Mouse (Mus musculus) olfactory bulb, adult 2 months (tissue): ENCODE data around the gene Fam213a.

Experiments used
- CTCF ChIP-seq: fragments of 200-500 bp; IDR thresholded peaks from 2 replicates; pipeline ENCODE4 v1.5.1; 2012; ENCODE audit warnings: low read depth, mild to moderate bottlenecking, low read length, moderate library complexity; ENCODE audit not compliant: insufficient read depth
- POLR2A ChIP-seq: fragments of 200-500 bp; IDR thresholded peaks from 2 replicates; pipeline ENCODE4 v1.6.1; 2012; ENCODE audit warnings: mild to moderate bottlenecking, low read depth, low read length, moderate library complexity; ENCODE audit not compliant: insufficient read depth

- no peak for TF ChIP-seq CTCF
- TF ChIP-seq POLR2A, result no peak
These were observed 6.7 kb downstream of the Fam213a start for GRCm38 (mm10) chr14:41006899-41007298.
